Mouse (Mus musculus): ENCODE data around the gene Ydjc.
"Not testable (repeated sequence)": the region's sequence is repeated elsewhere in the genome, so short reads cannot be mapped to it uniquely, and the experiment has no call there.

Gene Ydjc

GRCm38 (mm10) chr16:17151874-17152273 lies 7.5 kb downstream of the Ydjc start:
- in situ Hi-C loops (cut with MboI, MseI) = no loop called here

GRCm38 (mm10) chr16:17154346-17154745 lies 9.9 kb downstream of the Ydjc start:
- in situ Hi-C loops (cut with MboI, MseI) = no loop called here

GRCm38 (mm10) chr16:17165478-17165877 lies 21.1 kb downstream of the Ydjc start:
- in situ Hi-C loops (cut with MboI, MseI) = not testable (repeated sequence)

- in situ Hi-C loops (cut with MboI, MseI) = no loop called here
Observed at GRCm38 (mm10) chr16:17167179-17167578, 22.8 kb downstream of the Ydjc start.

GRCm38 (mm10) chr16:17168049-17168448 lies 23.6 kb downstream of the Ydjc start:
- in situ Hi-C loops (cut with MboI, MseI) = no loop called here

GRCm38 (mm10) chr16:17175765-17176164 lies 31.3 kb downstream of the Ydjc start:
- in situ Hi-C loops (cut with MboI, MseI) = loop anchor here (5.0 kb wide), 1 partner anchor 38 kb away; no protein-coding TSS in a partner anchor

- in situ Hi-C loops (cut with MboI, MseI) = loop anchor here (5.0 kb wide), 1 partner anchor 40 kb away; no protein-coding TSS in a partner anchor
Observed at GRCm38 (mm10) chr16:17177623-17178170, 33.3 kb downstream of the Ydjc start.

GRCm38 (mm10) chr16:17179706-17180105 lies 35.3 kb downstream of the Ydjc start:
- in situ Hi-C loops (cut with MboI, MseI) = loop anchor here (5.0 kb wide), 1 partner anchor 42 kb away; no protein-coding TSS in a partner anchor

GRCm38 (mm10) chr16:17181382-17181781 lies 37.0 kb downstream of the Ydjc start:
- in situ Hi-C loops (cut with MboI, MseI) = no loop called here

GRCm38 (mm10) chr16:17182136-17182535 lies 37.7 kb downstream of the Ydjc start:
- in situ Hi-C loops (cut with MboI, MseI) = no loop called here

GRCm38 (mm10) chr16:17183003-17183402 lies 38.6 kb downstream of the Ydjc start:
- in situ Hi-C loops (cut with MboI, MseI) = no loop called here

GRCm38 (mm10) chr16:17185475-17185874 lies 41.1 kb downstream of the Ydjc start:
- in situ Hi-C loops (cut with MboI, MseI) = no loop called here

GRCm38 (mm10) chr16:17193823-17194222 lies 49.4 kb downstream of the Ydjc start:
- in situ Hi-C loops (cut with MboI, MseI) = no loop called here

- in situ Hi-C loops (cut with MboI, MseI) = no loop called here
Observed at GRCm38 (mm10) chr16:17200121-17200952, 55.9 kb downstream of the Ydjc start.

- in situ Hi-C loops (cut with MboI, MseI) = no loop called here
Observed at GRCm38 (mm10) chr16:17200953-17201707, 56.7 kb downstream of the Ydjc start.

- in situ Hi-C loops (cut with MboI, MseI) = no loop called here
Observed at GRCm38 (mm10) chr16:17201977-17202376, 57.6 kb downstream of the Ydjc start.

- in situ Hi-C loops (cut with MboI, MseI) = no loop called here
Observed at GRCm38 (mm10) chr16:17202549-17202948, 58.1 kb downstream of the Ydjc start, which contains the start of gene Ube2l3. Gene Ube2l3 (minus strand): TSS chr16:17202649.

- in situ Hi-C loops (cut with MboI, MseI) = loop anchor here (5.0 kb wide), 1 partner anchor 67 kb away; no protein-coding TSS in a partner anchor
Observed at GRCm38 (mm10) chr16:17204990-17205389, 60.6 kb downstream of the Ydjc start.

GRCm38 (mm10) chr16:17208389-17209361 lies 64.3 kb downstream of the Ydjc start, which contains the start of gene Rimbp3:
Gene Rimbp3 (plus strand): TSS chr16:17208603.
- in situ Hi-C loops (cut with MboI, MseI) = loop anchor here (5.0 kb wide), 1 partner anchor 64 kb away; no protein-coding TSS in a partner anchor

GRCm38 (mm10) chr16:17209404-17209960 lies 65.1 kb downstream of the Ydjc start:
- in situ Hi-C loops (cut with MboI, MseI) = loop anchor here (5.0 kb wide), 1 partner anchor 63 kb away; no protein-coding TSS in a partner anchor
